Mouse (Mus musculus): ENCODE data around the gene Lama2. TPM values are rescaled to one million over a fixed set of nuclear protein-coding genes. Genes with fewer than 3 reads are reported as not detected.

Gene Lama2
- polyA plus RNA-seq, 1 experiment = 2.7 TPM

- no peak for DNase-seq (ENCODE audit: low read depth in 1 of 2, low spot score in 2 of 2)
- Histone ChIP-seq H3K4me3 (ENCODE audit: extremely low read depth, insufficient read depth, insufficient read length) (no peak overlapping the region), H3K36me3 (ENCODE audit: control insufficient read depth, insufficient read depth, low read length) (no peaks in the 10 kb centered on the region), H3K27me3 (ENCODE audit: control insufficient read depth, insufficient read depth, low read length) (no peaks in the 10 kb centered on the region; the same call in 1 of the 2 replicates), H3K4me1 (ENCODE audit: control insufficient read depth, insufficient read depth, insufficient read length) (no peaks in the 10 kb centered on the region), H3K27ac (ENCODE audit: insufficient read depth, low read length) (no peak overlapping the region)
- WGBS = 86% methylated on average over 3 of the region's 3 CpGs
- no peak for TF ChIP-seq POLR2A (IDR thresholded peaks at IDR 0.05; ENCODE audit: low read depth, low read length)
- TF ChIP-seq CTCF (IDR thresholded peaks at IDR 0.05; ENCODE audit: extremely low read depth, insufficient read depth, insufficient read length, insufficient replicate concordance) = no peak
Observed at GRCm38 (mm10) chr10:27150220-27150619, 469.3 kb downstream of the Lama2 start.

- TF ChIP-seq POLR2A (IDR thresholded peaks at IDR 0.05; ENCODE audit: low read depth, low read length) (no peak), CTCF (IDR thresholded peaks at IDR 0.05; ENCODE audit: extremely low read depth, insufficient read depth, insufficient read length, insufficient replicate concordance) (no peak)
- WGBS = 58% methylated on average over 3 of the region's 3 CpGs
- Histone ChIP-seq H3K36me3 (ENCODE audit: control insufficient read depth, insufficient read depth, low read length) (no peaks in the 10 kb centered on the region), H3K4me3 (ENCODE audit: extremely low read depth, insufficient read depth, insufficient read length) (no peak overlapping the region), H3K27ac (ENCODE audit: insufficient read depth, low read length) (no peak overlapping the region), H3K4me1 (ENCODE audit: control insufficient read depth, insufficient read depth, insufficient read length) (no peaks in the 10 kb centered on the region), H3K27me3 (ENCODE audit: control insufficient read depth, insufficient read depth, low read length) (no peaks in the 10 kb centered on the region)
- no peak for DNase-seq (ENCODE audit: low read depth in 1 of 2, low spot score in 2 of 2)
Observed at GRCm38 (mm10) chr10:27140422-27140821, 479.1 kb downstream of the Lama2 start.

GRCm38 (mm10) chr10:27135768-27136167 lies 483.8 kb downstream of the Lama2 start:
- TF ChIP-seq CTCF (IDR thresholded peaks at IDR 0.05; ENCODE audit: extremely low read depth, insufficient read depth, insufficient read length, insufficient replicate concordance) (no peak), POLR2A (IDR thresholded peaks at IDR 0.05; ENCODE audit: low read depth, low read length) (no peak)
- DNase-seq (ENCODE audit: low read depth in 1 of 2, low spot score in 2 of 2) = no peak
- Histone ChIP-seq H3K4me1 (ENCODE audit: control insufficient read depth, insufficient read depth, insufficient read length) (no peaks in the 10 kb centered on the region), H3K36me3 (ENCODE audit: control insufficient read depth, insufficient read depth, low read length) (no peaks in the 10 kb centered on the region), H3K27ac (ENCODE audit: insufficient read depth, low read length) (no peak overlapping the region), H3K27me3 (ENCODE audit: control insufficient read depth, insufficient read depth, low read length) (no peaks in the 10 kb centered on the region), H3K4me3 (ENCODE audit: extremely low read depth, insufficient read depth, insufficient read length) (no peak overlapping the region)
- 88% methylated on average over 1 of the region's 1 CpGs for WGBS

- no peak for DNase-seq (ENCODE audit: low read depth in 1 of 2, low spot score in 2 of 2)
- no peak overlapping the region for H3K27ac ChIP-seq (ENCODE audit: insufficient read depth, low read length)
- TF ChIP-seq POLR2A (IDR thresholded peaks at IDR 0.05; ENCODE audit: low read depth, low read length) = no peak
- no peak for TF ChIP-seq CTCF (IDR thresholded peaks at IDR 0.05; ENCODE audit: extremely low read depth, insufficient read depth, insufficient read length, insufficient replicate concordance)
- H3K4me3 ChIP-seq (ENCODE audit: extremely low read depth, insufficient read depth, insufficient read length) = no peak overlapping the region
- H3K4me1 ChIP-seq (ENCODE audit: control insufficient read depth, insufficient read depth, insufficient read length) = no peaks in the 10 kb centered on the region
- H3K36me3 ChIP-seq (ENCODE audit: control insufficient read depth, insufficient read depth, low read length) = no peaks in the 10 kb centered on the region
- no peaks in the 10 kb centered on the region for H3K27me3 ChIP-seq (ENCODE audit: control insufficient read depth, insufficient read depth, low read length)
- WGBS = 23% methylated on average over 1 of the region's 1 CpGs
Observed at GRCm38 (mm10) chr10:27133135-27133534, 486.4 kb downstream of the Lama2 start.

- Histone ChIP-seq H3K36me3 (ENCODE audit: control insufficient read depth, insufficient read depth, low read length) (no peaks in the 10 kb centered on the region), H3K27me3 (ENCODE audit: control insufficient read depth, insufficient read depth, low read length) (no peaks in the 10 kb centered on the region), H3K4me1 (ENCODE audit: control insufficient read depth, insufficient read depth, insufficient read length) (no peaks in the 10 kb centered on the region), H3K4me3 (ENCODE audit: extremely low read depth, insufficient read depth, insufficient read length) (no peak overlapping the region), H3K27ac (ENCODE audit: insufficient read depth, low read length) (no peak overlapping the region)
- DNase-seq (ENCODE audit: low read depth in 1 of 2, low spot score in 2 of 2) = no peak
- TF ChIP-seq CTCF (IDR thresholded peaks at IDR 0.05; ENCODE audit: extremely low read depth, insufficient read depth, insufficient read length, insufficient replicate concordance) = no peak
- TF ChIP-seq POLR2A (IDR thresholded peaks at IDR 0.05; ENCODE audit: low read depth, low read length) = no peak
- WGBS = 73% methylated on average over 2 of the region's 2 CpGs
Observed at GRCm38 (mm10) chr10:27127454-27127853, 492.1 kb downstream of the Lama2 start.

- no peak for DNase-seq (ENCODE audit: low read depth in 1 of 2, low spot score in 2 of 2)
- WGBS = 81% methylated on average over 5 of the region's 5 CpGs
- Histone ChIP-seq H3K4me3 (ENCODE audit: extremely low read depth, insufficient read depth, insufficient read length) (no peak overlapping the region), H3K27me3 (ENCODE audit: control insufficient read depth, insufficient read depth, low read length) (no peaks in the 10 kb centered on the region), H3K4me1 (ENCODE audit: control insufficient read depth, insufficient read depth, insufficient read length) (no peaks in the 10 kb centered on the region), H3K27ac (ENCODE audit: insufficient read depth, low read length) (no peak overlapping the region), H3K36me3 (ENCODE audit: control insufficient read depth, insufficient read depth, low read length) (no peaks in the 10 kb centered on the region)
- TF ChIP-seq POLR2A (IDR thresholded peaks at IDR 0.05; ENCODE audit: low read depth, low read length) (no peak), CTCF (IDR thresholded peaks at IDR 0.05; ENCODE audit: extremely low read depth, insufficient read depth, insufficient read length, insufficient replicate concordance) (no peak)
Observed at GRCm38 (mm10) chr10:27123763-27124162, 495.8 kb downstream of the Lama2 start.

GRCm38 (mm10) chr10:27117815-27118214 lies 501.7 kb downstream of the Lama2 start:
- Histone ChIP-seq H3K4me1 (ENCODE audit: control insufficient read depth, insufficient read depth, insufficient read length) (no peaks in the 10 kb centered on the region), H3K27me3 (ENCODE audit: control insufficient read depth, insufficient read depth, low read length) (no peaks in the 10 kb centered on the region), H3K36me3 (ENCODE audit: control insufficient read depth, insufficient read depth, low read length) (no peaks in the 10 kb centered on the region), H3K27ac (ENCODE audit: insufficient read depth, low read length) (no peak overlapping the region), H3K4me3 (ENCODE audit: extremely low read depth, insufficient read depth, insufficient read length) (no peak overlapping the region)
- no peak for DNase-seq (ENCODE audit: low read depth in 1 of 2, low spot score in 2 of 2)
- TF ChIP-seq CTCF (IDR thresholded peaks at IDR 0.05; ENCODE audit: extremely low read depth, insufficient read depth, insufficient read length, insufficient replicate concordance) (no peak), POLR2A (IDR thresholded peaks at IDR 0.05; ENCODE audit: low read depth, low read length) (no peak)
- WGBS = 72% methylated on average over 3 of the region's 3 CpGs

All from spleen, adult 2 months (tissue).